Mouse (Mus musculus) heart, adult 2 months (tissue): ENCODE data around the gene E130114P18Rik. TPM values are rescaled to one million over a fixed set of nuclear protein-coding genes. Genes with fewer than 3 reads are reported as not detected.
A peak's percentile ranks its signal among the peaks of the same experiment; 100 is the strongest.

Experiments
- DNase-seq, 2 experiments: peaks; one replicate each; pipeline ENCODE4 v3.0.0; 2021
- H3K27ac ChIP-seq: fragments of 200-600 bp; 2 replicates; pipeline ENCODE4 v1.8.1; 2022
- H3K27me3 ChIP-seq: fragments of 200-500 bp; 2 replicates; pipeline ENCODE4 v1.6.1; 2012; ENCODE audit warnings: mild to moderate bottlenecking, low read length, inconsistent platforms, mixed read lengths; ENCODE audit not compliant: control insufficient read depth, insufficient read depth
- H3K36me3 ChIP-seq: fragments of 200-500 bp; 2 replicates; pipeline ENCODE4 v1.6.1; 2012; ENCODE audit warnings: low read length, inconsistent platforms; ENCODE audit not compliant: control insufficient read depth, insufficient read depth
- H3K4me1 ChIP-seq: fragments of 200-500 bp; 2 replicates; pipeline ENCODE4 v1.6.1; 2011; ENCODE audit warnings: low read length; ENCODE audit not compliant: control insufficient read depth, insufficient read depth
- H3K4me3 ChIP-seq: fragments of 200-600 bp; 2 replicates; pipeline ENCODE4 v1.8.1; 2022
- H3K79me2 ChIP-seq: fragments of 200-500 bp; replicated peaks from 2 replicates; pipeline ENCODE4 v1.6.1; 2012; ENCODE audit warnings: mild to moderate bottlenecking, inconsistent platforms, low read length, moderate library complexity, mixed read lengths; ENCODE audit not compliant: control insufficient read depth, insufficient read depth
- H3K9ac ChIP-seq: fragments of 200-500 bp; 2 replicates; pipeline ENCODE4 v1.6.1; 2012; ENCODE audit warnings: low read depth, mild to moderate bottlenecking, control low read depth, inconsistent platforms, low read length, mixed read lengths
- CTCF ChIP-seq: fragments of 200-600 bp; IDR thresholded peaks from 2 replicates; pipeline ENCODE4 v1.8.1; 2022; ENCODE audit warnings: antibody characterized with exemption, mild to moderate bottlenecking, moderate library complexity
- EP300 ChIP-seq: fragments of 200-500 bp; IDR thresholded peaks from 2 replicates; pipeline ENCODE4 v1.6.1; 2011; ENCODE audit warnings: low read depth, low read length, control low read depth; ENCODE audit not compliant: insufficient read depth
- POLR2A ChIP-seq: fragments of 200-500 bp; IDR thresholded peaks from 2 replicates; pipeline ENCODE4 v1.6.1; 2011; ENCODE audit warnings: mild to moderate bottlenecking, low read depth, low read length, control low read depth; ENCODE audit not compliant: insufficient read depth
- WGBS: fragments of 180-500 bp; shearing (Covaris S2); methylation state at CpG from one replicate; pipeline ENCODE4 v1.1.7; 2018; 5-methylcytosine and 5-hydroxymethylcytosine counted together
- intact Hi-C: fragments of 180-260 bp; cut with DNase I; formaldehyde crosslinking; loops from one replicate; pipeline ENCODE4 v1.15.1; 2025
- polyA plus RNA-seq: library from polyadenylated mRNA; depleted of rRNA; stranded (reverse); fragments of >200 nt; gene quantifications from 2 replicates; pipeline ENCODE4 v1.2.3, GENCODE M21; 2012
- total RNA-seq, 2 experiments: library from RNA; stranded (reverse); gene quantifications; 2 replicates each; pipeline ENCODE4 v1.2.3; 2021

The E130114P18Rik gene
- total and polyA plus RNA-seq, 3 experiments = not detected

DNA sequence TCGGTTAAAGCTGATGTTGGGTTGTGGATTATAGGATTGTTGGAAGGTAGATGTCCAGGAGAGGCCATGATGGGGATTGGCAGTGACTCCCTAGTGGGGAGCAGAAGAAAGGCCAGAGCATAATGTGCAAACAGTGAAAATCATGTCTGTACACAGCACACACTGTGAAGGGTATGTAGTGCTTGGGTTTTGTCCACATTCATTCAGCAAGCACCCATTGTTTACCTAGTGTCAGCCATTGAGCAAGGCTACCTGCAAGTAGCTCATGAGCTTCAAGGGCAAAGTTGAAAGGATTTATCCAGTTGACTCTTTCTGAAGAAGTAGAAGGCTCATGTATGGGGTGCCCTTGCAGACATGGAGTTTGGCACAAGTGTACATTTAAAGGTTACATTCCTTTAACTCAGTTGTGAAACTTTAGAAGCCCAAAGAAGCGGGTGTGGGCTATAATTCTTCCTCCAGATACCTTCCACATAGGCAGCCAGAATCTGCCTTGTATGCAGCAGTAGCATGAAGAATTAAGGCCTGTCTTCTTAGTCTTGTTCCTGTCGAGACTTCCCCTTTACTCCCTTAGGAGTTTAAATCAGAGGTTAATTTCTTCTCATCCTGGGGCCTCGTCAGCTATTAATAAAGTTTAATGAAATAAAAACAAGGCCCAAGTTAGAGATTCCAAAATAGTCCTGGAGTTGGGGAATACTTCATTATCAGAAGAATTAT is 31.9 kb upstream of the E130114P18Rik start:
- H3K4me3 ChIP-seq = no peak overlapping the region
- intact Hi-C loops = no loop called here
- no peaks in the 10 kb centered on the region for H3K27me3 ChIP-seq
- peak overlapping the region; percentile 61 for H3K27ac ChIP-seq
- H3K9ac ChIP-seq = no peak overlapping the region
- peaks cover 49% of the 10 kb centered on the region for H3K36me3 ChIP-seq
- H3K79me2 ChIP-seq = peaks cover 6% of the 10 kb centered on the region
- H3K4me1 ChIP-seq = peaks cover 21% of the 10 kb centered on the region
- TF ChIP-seq POLR2A (no peak), CTCF (no peak), EP300 (no peak)
- 44% methylated on average over 4 of the region's 4 CpGs for WGBS
- no peak for DNase-seq

DNA sequence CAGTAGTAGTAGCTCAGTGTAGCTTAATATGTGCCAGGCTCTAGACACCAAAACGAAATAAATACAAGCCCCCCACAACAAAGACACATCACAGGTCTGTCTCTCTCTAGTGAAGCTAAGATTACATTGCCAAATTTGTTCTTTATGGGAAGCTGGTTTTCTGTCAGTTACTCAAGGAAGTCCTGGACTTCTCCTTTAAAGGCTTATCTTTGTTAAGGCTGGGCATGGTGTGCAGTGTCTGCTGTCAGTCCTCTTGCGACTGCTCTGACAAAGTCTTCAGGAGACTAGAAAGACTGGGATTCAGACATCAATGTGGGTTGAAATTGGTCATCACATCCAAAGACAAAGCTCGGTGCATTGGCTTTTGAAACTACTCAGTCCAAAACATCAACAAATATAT is 31.0 kb upstream of the E130114P18Rik start:
- Histone ChIP-seq H3K36me3 (peaks cover 50% of the 10 kb centered on the region), H3K27me3 (no peaks in the 10 kb centered on the region), H3K4me3 (no peak overlapping the region), H3K27ac (no peak overlapping the region), H3K79me2 (peaks cover 6% of the 10 kb centered on the region), H3K9ac (no peak overlapping the region), H3K4me1 (peaks cover 20% of the 10 kb centered on the region)
- DNase-seq = no peak
- TF ChIP-seq EP300 = no peak
- no peak for TF ChIP-seq CTCF
- no peak for TF ChIP-seq POLR2A
- 64% methylated on average over 3 of the region's 3 CpGs for WGBS
- intact Hi-C loops = no loop called here

DNA sequence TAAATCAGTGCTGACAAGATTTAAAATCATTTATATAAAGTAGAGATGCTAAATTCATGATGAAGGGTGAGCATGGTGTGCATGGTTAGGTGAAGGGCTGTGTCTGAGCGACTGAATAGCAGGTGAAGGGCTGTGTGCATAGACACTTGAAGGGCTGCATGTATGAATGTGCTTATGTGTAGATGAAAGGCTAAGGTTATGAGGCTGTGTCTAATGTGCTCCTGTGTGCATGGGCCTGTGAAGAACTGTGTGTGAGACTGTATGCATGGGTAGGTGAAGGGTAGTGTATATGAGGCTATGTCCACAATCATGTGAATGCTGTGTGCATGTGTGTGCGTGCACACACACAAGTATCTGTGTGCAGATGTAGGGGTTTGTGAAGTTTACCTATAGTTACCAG is 29.0 kb upstream of the E130114P18Rik start:
- TF ChIP-seq EP300 = no peak
- no peak for TF ChIP-seq POLR2A
- no peak for TF ChIP-seq CTCF
- Histone ChIP-seq H3K79me2 (peaks cover 8% of the 10 kb centered on the region), H3K36me3 (peaks cover 45% of the 10 kb centered on the region), H3K27me3 (no peaks in the 10 kb centered on the region), H3K27ac (no peak overlapping the region), H3K4me3 (no peak overlapping the region), H3K9ac (no peak overlapping the region), H3K4me1 (peaks cover 20% of the 10 kb centered on the region)
- WGBS = 90% methylated on average over 2 of the region's 2 CpGs
- intact Hi-C loops = no loop called here
- no peak for DNase-seq

DNA sequence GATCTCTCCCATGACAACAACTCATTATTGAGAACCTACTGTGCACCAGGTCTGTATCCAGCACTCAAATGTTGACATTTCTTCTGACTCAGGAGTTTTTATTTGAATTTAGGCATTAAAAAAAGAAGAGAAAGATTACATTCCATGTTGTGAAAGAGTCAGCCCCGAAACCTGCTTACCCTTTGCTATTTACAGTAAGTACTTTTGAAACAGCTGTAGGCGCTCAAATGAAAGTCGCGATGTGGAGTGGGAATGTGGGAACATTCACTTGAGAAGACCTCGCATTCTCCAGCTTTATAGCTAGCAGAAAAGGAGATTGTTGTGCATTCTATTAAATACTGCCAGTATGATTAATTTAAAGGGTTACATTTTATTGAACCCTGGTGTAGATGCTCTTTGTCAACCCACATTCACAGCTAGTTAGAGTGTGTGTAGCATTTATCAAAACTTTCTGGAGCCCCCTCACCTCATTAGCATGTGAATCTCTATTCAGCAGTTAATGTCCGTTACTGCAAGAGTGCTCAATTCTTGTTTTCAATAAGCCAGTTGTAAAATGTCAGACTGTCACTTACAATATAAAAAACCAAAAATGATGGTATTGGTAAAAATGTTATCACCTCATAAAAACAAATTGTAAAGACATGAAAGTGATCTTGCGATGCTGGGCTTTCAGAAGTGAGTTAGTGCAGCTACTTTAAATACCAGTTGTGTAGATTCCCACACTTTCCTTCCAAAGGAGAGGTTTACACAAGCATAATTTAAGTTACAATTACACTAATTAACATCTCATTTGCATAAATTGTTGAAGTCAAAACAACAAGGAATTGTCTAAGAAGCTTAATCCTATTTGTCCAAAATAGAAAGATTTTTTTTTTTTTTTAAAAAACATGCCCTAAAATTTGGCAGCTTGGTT is 28.3 kb upstream of the E130114P18Rik start:
- H3K79me2 ChIP-seq = peaks cover 8% of the 10 kb centered on the region
- DNase-seq = no peak
- H3K27ac ChIP-seq = no peak overlapping the region; the same call in 1 of the 2 replicates
- no peak for TF ChIP-seq EP300
- no peak overlapping the region for H3K4me3 ChIP-seq
- intact Hi-C loops = no loop called here
- no peaks in the 10 kb centered on the region for H3K27me3 ChIP-seq
- H3K4me1 ChIP-seq = peaks cover 20% of the 10 kb centered on the region
- H3K36me3 ChIP-seq = peaks cover 45% of the 10 kb centered on the region
- no peak overlapping the region for H3K9ac ChIP-seq
- 72% methylated on average over 7 of the region's 7 CpGs for WGBS

DNA sequence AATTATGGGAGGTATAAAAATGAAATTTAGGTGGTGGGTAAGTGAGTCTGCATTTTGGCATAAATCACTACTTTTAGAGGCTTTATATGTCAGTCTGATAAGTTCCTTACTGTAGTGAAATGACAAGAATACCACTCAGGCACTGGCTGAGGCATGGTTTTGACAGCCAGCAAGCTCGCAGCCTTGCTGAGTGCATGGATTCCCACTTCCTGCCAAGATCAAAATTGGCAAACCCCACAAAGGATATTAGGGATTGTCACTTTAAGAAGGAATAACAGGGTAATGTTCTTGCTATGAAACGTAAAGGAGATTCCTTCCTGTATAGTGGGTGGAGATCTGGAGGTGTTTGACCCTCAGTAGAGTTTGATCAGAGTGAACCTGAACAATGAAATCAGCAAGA is 27.4 kb upstream of the E130114P18Rik start:
- DNase-seq = no peak

DNA sequence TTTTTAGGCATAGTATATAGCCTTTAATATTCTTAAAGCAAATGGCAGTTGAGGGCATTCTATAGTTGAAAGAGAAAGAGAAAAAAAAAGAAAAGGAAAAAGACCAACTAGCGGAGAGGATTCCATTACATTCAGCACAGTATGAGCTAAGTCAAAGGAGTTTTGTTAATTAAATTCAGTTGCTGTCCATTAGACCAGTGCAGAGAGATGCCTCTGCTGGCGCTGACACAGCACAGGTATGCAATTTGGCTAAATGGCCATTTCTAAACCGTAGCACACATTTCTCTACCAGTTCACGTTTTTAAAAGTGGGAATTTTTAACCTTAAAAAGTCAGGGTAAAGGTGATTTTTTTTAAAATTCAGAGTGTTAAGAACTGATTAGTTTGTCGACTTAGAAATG is 26.8 kb upstream of the E130114P18Rik start:
- H3K27ac ChIP-seq = no peak overlapping the region
- H3K4me3 ChIP-seq = no peak overlapping the region
- WGBS = 81% methylated on average over 5 of the region's 5 CpGs
- TF ChIP-seq CTCF (no peak), POLR2A (no peak), EP300 (no peak)
- DNase-seq = no peak
- H3K9ac ChIP-seq = no peak overlapping the region
- H3K79me2 ChIP-seq = peaks cover 8% of the 10 kb centered on the region
- intact Hi-C loops = no loop called here
- H3K4me1 ChIP-seq = peaks cover 18% of the 10 kb centered on the region
- H3K36me3 ChIP-seq = peaks cover 34% of the 10 kb centered on the region
- H3K27me3 ChIP-seq = no peaks in the 10 kb centered on the region

More for the DNA sequence above, 27.4 kb upstream of the E130114P18Rik start:
- Histone ChIP-seq H3K9ac (no peak overlapping the region; the same call in 1 of the 2 replicates), H3K27me3 (no peaks in the 10 kb centered on the region), H3K4me3 (no peak overlapping the region), H3K27ac (peak overlapping the region; percentile 18; the same call in 1 of the 2 replicates), H3K79me2 (peaks cover 8% of the 10 kb centered on the region), H3K36me3 (peaks cover 41% of the 10 kb centered on the region), H3K4me1 (peaks cover 17% of the 10 kb centered on the region)
- no peak for TF ChIP-seq POLR2A
- no peak for TF ChIP-seq EP300
- no peak for TF ChIP-seq CTCF
- WGBS = 8% methylated on average over 2 of the region's 2 CpGs
- intact Hi-C loops = no loop called here
